Mouse (Mus musculus): ENCODE measurements around the gene Rnf38.

DNA sequence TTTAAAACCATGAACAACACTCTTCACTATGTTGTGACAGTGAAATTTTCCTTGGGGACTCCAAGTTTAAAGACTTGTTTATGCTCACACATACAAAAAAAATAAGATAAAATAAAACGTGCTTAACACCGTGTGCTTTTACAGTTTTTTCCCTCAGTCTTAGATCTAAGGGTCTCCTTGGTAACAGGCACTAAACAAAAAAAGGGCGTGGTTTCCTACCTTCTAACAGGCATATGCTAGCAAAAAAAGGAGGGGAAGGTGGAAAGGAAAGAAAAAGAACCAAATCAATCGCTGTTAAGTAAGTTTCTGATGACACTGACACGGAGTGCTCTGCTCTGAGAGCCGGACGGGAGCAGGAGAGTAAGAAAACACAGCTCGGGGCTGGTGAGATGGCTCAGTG, 73.8 kb downstream of the Rnf38 start:
- TF ChIP-seq CTCF (IDR thresholded peaks at IDR 0.05; ENCODE audit: insufficient read depth, low read length) = no peak
- TF ChIP-seq POLR2A (IDR thresholded peaks at IDR 0.05; ENCODE audit: borderline replicate concordance, extremely low read depth, low read depth, low read length) = no peak
